Comparison of ENCODE assay signal across 15 mouse cellular contexts in genomic region chr14:23592826-23593447, GRCm38 (mm10).
DNase-seq lines count a peak whose midpoint lies in the region; ATAC-seq and TF ChIP-seq lines count a peak whose summit lies in the region.
"Had no signal": no experiment of that assay in that cellular context is flagged by ENCODE, and none has a peak within 500 bp of the region (broad histone marks: within the 10 kb centered on the region; RNA-seq: fewer than 3 reads in every experiment).

No protein-coding gene starts in this region.

- peak; percentile 55 for DNase-seq in forebrain, embryonic 11.5 days (ENCODE audit: low spot score)
- DNase-seq in lung, postnatal 0 days (ENCODE audit: low spot score): peak; percentile 7
- DNase-seq in lung, postnatal 10 days: no peak
- peak; percentile 30 for DNase-seq in mesoderm, embryonic 11.5 days (ENCODE audit: low read depth, low spot score)
- DNase-seq in cerebellum, postnatal 4 days (ENCODE audit: low spot score in 2 of 2): no peak
- DNase-seq in kidney, adult 2 months: no peak
- DNase-seq: adrenal gland, postnatal 25 days; liver; lung, postnatal 14 days; retina, postnatal 1 day; spleen, adult 18-20 months had no signal

- peak; percentile 55; the same call in 1 of the 2 replicates for ATAC-seq in forebrain, embryonic 11.5 days (replicated peaks; ENCODE audit: low FRiP score)
- no peak for ATAC-seq in forebrain, embryonic 13.5 days
- ATAC-seq in lung, postnatal 0 days: peak; percentile 67
- ATAC-seq in stomach, embryonic 16.5 days (ENCODE audit: insufficient read depth, low FRiP score): peak; percentile 50; the same call in 1 of the 2 replicates
- ATAC-seq: intestine, postnatal 0 days had no signal

- 6% methylated on average over 6 of the region's 6 CpGs for WGBS in forebrain, embryonic 11.5 days
- 8% methylated on average over 6 of the region's 6 CpGs for WGBS in forebrain, embryonic 13.5 days
- WGBS in lung, postnatal 0 days: 48% methylated on average over 6 of the region's 6 CpGs
- WGBS in stomach, embryonic 16.5 days: 44% methylated on average over 6 of the region's 6 CpGs
- 74% methylated on average over 6 of the region's 6 CpGs for WGBS in kidney, adult 2 months

- no peak overlapping the region for H3K9ac ChIP-seq in forebrain, embryonic 11.5 days (ENCODE audit: low read length)
- H3K9ac ChIP-seq in forebrain, embryonic 13.5 days: no peak overlapping the region
- no peak overlapping the region for H3K9ac ChIP-seq in lung, postnatal 0 days (replicated peaks; ENCODE audit: low read depth)
- no peak overlapping the region for H3K9ac ChIP-seq in stomach, embryonic 16.5 days (ENCODE audit: low read length)

- no peak for TF ChIP-seq POLR2A in kidney, adult 2 months (IDR thresholded peaks at IDR 0.05; ENCODE audit: low read depth, low read length)

- H3K4me1 ChIP-seq in forebrain, embryonic 11.5 days (replicated peaks; ENCODE audit: control insufficient read depth, insufficient read depth, low read length): 0 out of 2 replicates have a peak, but pooled peaks cover 1% of the 10 kb centered on the region
- H3K4me1 ChIP-seq in forebrain, embryonic 13.5 days: peaks cover 5% of the 10 kb centered on the region; the same call in 1 of the 2 replicates
- no peaks in the 10 kb centered on the region for H3K4me1 ChIP-seq in lung, postnatal 0 days (ENCODE audit: insufficient read depth, low read depth, low read length)
- H3K4me1 ChIP-seq in stomach, embryonic 16.5 days (ENCODE audit: control insufficient read depth, insufficient read depth, low read length): 0 out of 2 replicates have a peak, but pooled peaks cover 2% of the 10 kb centered on the region
- H3K4me1 ChIP-seq in kidney, adult 2 months (ENCODE audit: control insufficient read depth, insufficient read depth, low read length): no peaks in the 10 kb centered on the region

- H3K36me3 ChIP-seq in forebrain, embryonic 11.5 days (ENCODE audit: control insufficient read depth, insufficient read depth, low read length): no peaks in the 10 kb centered on the region
- H3K36me3 ChIP-seq in forebrain, embryonic 13.5 days (ENCODE audit: poor library complexity, severe bottlenecking): no peaks in the 10 kb centered on the region
- H3K36me3 ChIP-seq in lung, postnatal 0 days (ENCODE audit: insufficient read depth, low read length): no peaks in the 10 kb centered on the region
- no peaks in the 10 kb centered on the region for H3K36me3 ChIP-seq in stomach, embryonic 16.5 days (ENCODE audit: control insufficient read depth, insufficient read depth, low read length)
- H3K36me3 ChIP-seq in kidney, adult 2 months (ENCODE audit: control insufficient read depth, insufficient read depth, low read length): no peaks in the 10 kb centered on the region

- no peaks in the 10 kb centered on the region for H3K27me3 ChIP-seq in forebrain, embryonic 11.5 days (ENCODE audit: control insufficient read depth, insufficient read depth, low read length)
- H3K27me3 ChIP-seq in forebrain, embryonic 13.5 days: no peaks in the 10 kb centered on the region
- H3K27me3 ChIP-seq in lung, postnatal 0 days (replicated peaks; ENCODE audit: insufficient read depth, low read length): no peaks in the 10 kb centered on the region
- no peaks in the 10 kb centered on the region for H3K27me3 ChIP-seq in stomach, embryonic 16.5 days (ENCODE audit: control insufficient read depth, insufficient read depth, low read length)
- no peaks in the 10 kb centered on the region for H3K27me3 ChIP-seq in kidney, adult 2 months (replicated peaks; ENCODE audit: control insufficient read depth, insufficient read depth, low read length)

- no peaks in the 10 kb centered on the region for H3K9me3 ChIP-seq in forebrain, embryonic 11.5 days (ENCODE audit: control insufficient read depth, low read length)
- H3K9me3 ChIP-seq in forebrain, embryonic 13.5 days (replicated peaks): no peaks in the 10 kb centered on the region
- H3K9me3 ChIP-seq in lung, postnatal 0 days (ENCODE audit: low read length): no peaks in the 10 kb centered on the region
- no peaks in the 10 kb centered on the region for H3K9me3 ChIP-seq in stomach, embryonic 16.5 days (replicated peaks; ENCODE audit: control insufficient read depth, low read length)

- no peak overlapping the region for H3K4me3 ChIP-seq in forebrain, embryonic 11.5 days (ENCODE audit: low read depth, low read length)
- H3K4me3 ChIP-seq in forebrain, embryonic 13.5 days: no peak overlapping the region
- no peak overlapping the region for H3K4me3 ChIP-seq in lung, postnatal 0 days (ENCODE audit: low read depth, low read length)
- H3K4me3 ChIP-seq in stomach, embryonic 16.5 days (replicated peaks; ENCODE audit: low read length): no peak overlapping the region
- H3K4me3 ChIP-seq in kidney, adult 2 months (ENCODE audit: insufficient read depth, low read depth, low read length): no peak overlapping the region
- H3K4me3 ChIP-seq: myocyte had no signal

- no peak for TF ChIP-seq CTCF in lung, postnatal 0 days (IDR thresholded peaks at IDR 0.05)
- no peak for TF ChIP-seq CTCF in kidney, adult 2 months (conservative IDR thresholded peaks at IDR 0.05; ENCODE audit: insufficient read depth, insufficient read length, low read depth, low read length)

- 0 out of 2 replicates have a peak overlapping the region, but pooled peaks have one; percentile 18 for H3K27ac ChIP-seq in forebrain, embryonic 11.5 days (ENCODE audit: low read depth, low read length)
- H3K27ac ChIP-seq in forebrain, embryonic 13.5 days: no peak overlapping the region
- no peak overlapping the region for H3K27ac ChIP-seq in lung, postnatal 0 days (ENCODE audit: low read length)
- H3K27ac ChIP-seq in stomach, embryonic 16.5 days (ENCODE audit: low read length): peak overlapping the region; percentile 63
- H3K27ac ChIP-seq in kidney, adult 2 months (ENCODE audit: insufficient read depth, low read depth, low read length): no peak overlapping the region

- no peak overlapping the region for H3K4me2 ChIP-seq in forebrain, embryonic 11.5 days (ENCODE audit: low read depth, low read length, severe bottlenecking)
- no peak overlapping the region for H3K4me2 ChIP-seq in forebrain, embryonic 13.5 days
- H3K4me2 ChIP-seq in lung, postnatal 0 days (replicated peaks; ENCODE audit: low read depth, low read length): no peak overlapping the region
- H3K4me2 ChIP-seq in stomach, embryonic 16.5 days (ENCODE audit: low read depth, low read length): no peak overlapping the region

- TF ChIP-seq EP300 in lung, postnatal 0 days (IDR thresholded peaks at IDR 0.05): no peak

Comparison
In these comparisons a context has a peak if more than half of its experiments do, and no peak if none do; other contexts are left out.
1. DNase-seq: peak in forebrain, embryonic 11.5 days (single experiment), lung, postnatal 0 days (single experiment) and mesoderm, embryonic 11.5 days (single experiment); none in lung, postnatal 10 days (single experiment), cerebellum, postnatal 4 days (0 of 2) and kidney, adult 2 months (single experiment).
2. H3K27ac ChIP-seq: peak in forebrain, embryonic 11.5 days (single experiment) and stomach, embryonic 16.5 days (single experiment); none in forebrain, embryonic 13.5 days (single experiment), lung, postnatal 0 days (single experiment) and kidney, adult 2 months (single experiment).